Mouse (Mus musculus): ENCODE results near the gene Kcnma1. TPM values are rescaled to one million over a fixed set of nuclear protein-coding genes. Genes with fewer than 3 reads are reported as not detected.

The Kcnma1 gene
- polyA plus RNA-seq, 2 experiments: 5.4 to 8.5 TPM

- TF ChIP-seq POLR2A (IDR thresholded peaks at IDR 0.05; ENCODE audit: borderline replicate concordance, extremely low read depth, insufficient read depth, insufficient read length): no peak
- DNase-seq (ENCODE audit: low spot score) (no peak), ATAC-seq (ENCODE audit: low FRiP score, low read depth) (no peak)
- WGBS: 50% methylated on average over 1 of the region's 1 CpGs
- Histone ChIP-seq H3K9me3 (ENCODE audit: control insufficient read depth, low read length) (no peaks in the 10 kb centered on the region), H3K4me2 (replicated peaks; ENCODE audit: low read depth, low read length, severe bottlenecking) (no peak overlapping the region; the same call in 1 of the 2 replicates), H3K27ac (replicated peaks; ENCODE audit: low read depth, low read length) (peak overlapping the region; percentile 44), H3K9ac (ENCODE audit: low read depth, low read length, severe bottlenecking) (peak overlapping the region; percentile 31; the same call in 1 of the 2 replicates), H3K36me3 (ENCODE audit: control insufficient read depth, insufficient read depth, low read length) (no peaks in the 10 kb centered on the region), H3K27me3 (ENCODE audit: control insufficient read depth, insufficient read depth, low read length) (no peaks in the 10 kb centered on the region), H3K4me1 (ENCODE audit: control insufficient read depth, insufficient read depth, low read length) (peaks cover 18% of the 10 kb centered on the region), H3K4me3 (replicated peaks; ENCODE audit: low read length) (no peak overlapping the region)
Observed at GRCm38 (mm10) chr14:23786687-23787073, 227.6 kb downstream of the Kcnma1 start.

- peak overlapping the region; percentile 44 for H3K27ac ChIP-seq (replicated peaks; ENCODE audit: low read depth, low read length)
- H3K4me2 ChIP-seq (replicated peaks; ENCODE audit: low read depth, low read length, severe bottlenecking): no peak overlapping the region; the same call in 1 of the 2 replicates
- H3K4me3 ChIP-seq (replicated peaks; ENCODE audit: low read length): no peak overlapping the region
- no peak for TF ChIP-seq POLR2A (IDR thresholded peaks at IDR 0.05; ENCODE audit: borderline replicate concordance, extremely low read depth, insufficient read depth, insufficient read length)
- peak; percentile 11 for DNase-seq (ENCODE audit: low spot score)
- no peaks in the 10 kb centered on the region for H3K9me3 ChIP-seq (ENCODE audit: control insufficient read depth, low read length)
- peaks cover 16% of the 10 kb centered on the region for H3K4me1 ChIP-seq (ENCODE audit: control insufficient read depth, insufficient read depth, low read length)
- H3K36me3 ChIP-seq (ENCODE audit: control insufficient read depth, insufficient read depth, low read length): no peaks in the 10 kb centered on the region
- H3K27me3 ChIP-seq (ENCODE audit: control insufficient read depth, insufficient read depth, low read length): no peaks in the 10 kb centered on the region
- WGBS: 25% methylated on average over 10 of the region's 10 CpGs
- H3K9ac ChIP-seq (ENCODE audit: low read depth, low read length, severe bottlenecking): 0 out of 2 replicates have a peak overlapping the region, but pooled peaks have one; percentile 31
- ATAC-seq (ENCODE audit: low FRiP score, low read depth): peak; percentile 30; the same call in 1 of the 2 replicates
Observed at GRCm38 (mm10) chr14:23785921-23786686, 228.2 kb downstream of the Kcnma1 start.

- H3K27me3 ChIP-seq (ENCODE audit: control insufficient read depth, insufficient read depth, low read length): no peaks in the 10 kb centered on the region
- peaks cover 15% of the 10 kb centered on the region for H3K4me1 ChIP-seq (ENCODE audit: control insufficient read depth, insufficient read depth, low read length)
- no peaks in the 10 kb centered on the region for H3K9me3 ChIP-seq (ENCODE audit: control insufficient read depth, low read length)
- WGBS: 71% methylated on average over 8 of the region's 8 CpGs
- H3K9ac ChIP-seq (ENCODE audit: low read depth, low read length, severe bottlenecking): no peak overlapping the region
- H3K4me3 ChIP-seq (replicated peaks; ENCODE audit: low read length): no peak overlapping the region
- DNase-seq (ENCODE audit: low spot score) (no peak), ATAC-seq (ENCODE audit: low FRiP score, low read depth) (no peak)
- no peaks in the 10 kb centered on the region for H3K36me3 ChIP-seq (ENCODE audit: control insufficient read depth, insufficient read depth, low read length)
- H3K4me2 ChIP-seq (replicated peaks; ENCODE audit: low read depth, low read length, severe bottlenecking): no peak overlapping the region
- no peak overlapping the region for H3K27ac ChIP-seq (replicated peaks; ENCODE audit: low read depth, low read length)
- TF ChIP-seq POLR2A (IDR thresholded peaks at IDR 0.05; ENCODE audit: borderline replicate concordance, extremely low read depth, insufficient read depth, insufficient read length): no peak
Observed at GRCm38 (mm10) chr14:23782845-23783609, 231.3 kb downstream of the Kcnma1 start.

GRCm38 (mm10) chr14:23774542-23774941 is 239.7 kb downstream of the Kcnma1 start:
- DNase-seq (ENCODE audit: low spot score): no peak
- 79% methylated on average over 2 of the region's 2 CpGs for WGBS
- Histone ChIP-seq H3K27me3 (ENCODE audit: control insufficient read depth, insufficient read depth, low read length) (no peaks in the 10 kb centered on the region), H3K4me3 (replicated peaks; ENCODE audit: low read length) (no peak overlapping the region), H3K4me1 (ENCODE audit: control insufficient read depth, insufficient read depth, low read length) (no peaks in the 10 kb centered on the region), H3K36me3 (ENCODE audit: control insufficient read depth, insufficient read depth, low read length) (no peaks in the 10 kb centered on the region), H3K9ac (ENCODE audit: low read depth, low read length, severe bottlenecking) (no peak overlapping the region), H3K4me2 (replicated peaks; ENCODE audit: low read depth, low read length, severe bottlenecking) (no peak overlapping the region), H3K27ac (replicated peaks; ENCODE audit: low read depth, low read length) (no peak overlapping the region), H3K9me3 (ENCODE audit: control insufficient read depth, low read length) (no peaks in the 10 kb centered on the region)
- no peak for TF ChIP-seq POLR2A (IDR thresholded peaks at IDR 0.05; ENCODE audit: borderline replicate concordance, extremely low read depth, insufficient read depth, insufficient read length)
- ATAC-seq (ENCODE audit: low FRiP score, low read depth): no peak

- Histone ChIP-seq H3K27ac (replicated peaks; ENCODE audit: low read depth, low read length) (no peak overlapping the region), H3K4me1 (ENCODE audit: control insufficient read depth, insufficient read depth, low read length) (no peaks in the 10 kb centered on the region), H3K36me3 (ENCODE audit: control insufficient read depth, insufficient read depth, low read length) (no peaks in the 10 kb centered on the region), H3K4me3 (replicated peaks; ENCODE audit: low read length) (no peak overlapping the region), H3K27me3 (ENCODE audit: control insufficient read depth, insufficient read depth, low read length) (no peaks in the 10 kb centered on the region), H3K9ac (ENCODE audit: low read depth, low read length, severe bottlenecking) (no peak overlapping the region), H3K4me2 (replicated peaks; ENCODE audit: low read depth, low read length, severe bottlenecking) (no peak overlapping the region), H3K9me3 (ENCODE audit: control insufficient read depth, low read length) (no peaks in the 10 kb centered on the region)
- TF ChIP-seq POLR2A (IDR thresholded peaks at IDR 0.05; ENCODE audit: borderline replicate concordance, extremely low read depth, insufficient read depth, insufficient read length): no peak
- ATAC-seq (ENCODE audit: low FRiP score, low read depth): no peak
- no peak for DNase-seq (ENCODE audit: low spot score)
- 71% methylated on average over 3 of the region's 3 CpGs for WGBS
Observed at GRCm38 (mm10) chr14:23772685-23773084, 241.6 kb downstream of the Kcnma1 start.

Measured in limb, embryonic 14.5 days (tissue).